Mouse (Mus musculus) heart, adult 2 months (tissue): ENCODE measurements around the gene AI661453. TPM values are rescaled to one million over a fixed set of nuclear protein-coding genes. Genes with fewer than 3 reads are reported as not detected.

ENCODE experiments used
- DNase-seq, 2 experiments: peaks; one replicate each; pipeline ENCODE4 v3.0.0; 2021
- H3K27ac ChIP-seq: fragments of 200-600 bp; 2 replicates; pipeline ENCODE4 v1.8.1; 2022
- H3K27me3 ChIP-seq: fragments of 200-500 bp; 2 replicates; pipeline ENCODE4 v1.6.1; 2012; ENCODE audit warnings: mild to moderate bottlenecking, low read length, inconsistent platforms, mixed read lengths; ENCODE audit not compliant: control insufficient read depth, insufficient read depth
- H3K36me3 ChIP-seq: fragments of 200-500 bp; 2 replicates; pipeline ENCODE4 v1.6.1; 2012; ENCODE audit warnings: low read length, inconsistent platforms; ENCODE audit not compliant: control insufficient read depth, insufficient read depth
- H3K4me1 ChIP-seq: fragments of 200-500 bp; 2 replicates; pipeline ENCODE4 v1.6.1; 2011; ENCODE audit warnings: low read length; ENCODE audit not compliant: control insufficient read depth, insufficient read depth
- H3K4me3 ChIP-seq: fragments of 200-600 bp; 2 replicates; pipeline ENCODE4 v1.8.1; 2022
- H3K79me2 ChIP-seq: fragments of 200-500 bp; replicated peaks from 2 replicates; pipeline ENCODE4 v1.6.1; 2012; ENCODE audit warnings: mild to moderate bottlenecking, inconsistent platforms, low read length, moderate library complexity, mixed read lengths; ENCODE audit not compliant: control insufficient read depth, insufficient read depth
- H3K9ac ChIP-seq: fragments of 200-500 bp; 2 replicates; pipeline ENCODE4 v1.6.1; 2012; ENCODE audit warnings: low read depth, mild to moderate bottlenecking, control low read depth, inconsistent platforms, low read length, mixed read lengths
- CTCF ChIP-seq: fragments of 200-600 bp; IDR thresholded peaks from 2 replicates; pipeline ENCODE4 v1.8.1; 2022; ENCODE audit warnings: antibody characterized with exemption, mild to moderate bottlenecking, moderate library complexity
- EP300 ChIP-seq: fragments of 200-500 bp; IDR thresholded peaks from 2 replicates; pipeline ENCODE4 v1.6.1; 2011; ENCODE audit warnings: low read depth, low read length, control low read depth; ENCODE audit not compliant: insufficient read depth
- POLR2A ChIP-seq: fragments of 200-500 bp; IDR thresholded peaks from 2 replicates; pipeline ENCODE4 v1.6.1; 2011; ENCODE audit warnings: mild to moderate bottlenecking, low read depth, low read length, control low read depth; ENCODE audit not compliant: insufficient read depth
- WGBS: fragments of 180-500 bp; shearing (Covaris S2); methylation state at CpG from one replicate; pipeline ENCODE4 v1.1.7; 2018; 5-methylcytosine and 5-hydroxymethylcytosine counted together
- intact Hi-C: fragments of 180-260 bp; cut with DNase I; formaldehyde crosslinking; loops from one replicate; pipeline ENCODE4 v1.15.1; 2025
- polyA plus RNA-seq: library from polyadenylated mRNA; depleted of rRNA; stranded (reverse); fragments of >200 nt; gene quantifications from 2 replicates; pipeline ENCODE4 v1.2.3, GENCODE M21; 2012
- total RNA-seq, 2 experiments: library from RNA; stranded (reverse); gene quantifications; 2 replicates each; pipeline ENCODE4 v1.2.3; 2021

Gene AI661453
- total and polyA plus RNA-seq, 3 experiments: 1.00 to 1.4 (median 1.2) TPM

- Histone ChIP-seq H3K4me1 (no peaks in the 10 kb centered on the region), H3K27ac (no peak overlapping the region), H3K36me3 (no peaks in the 10 kb centered on the region), H3K27me3 (no peaks in the 10 kb centered on the region), H3K4me3 (no peak overlapping the region), H3K9ac (no peak overlapping the region), H3K79me2 (no peaks in the 10 kb centered on the region)
- intact Hi-C loops: loop anchor here (5.0 kb wide), 1 partner anchor 77 kb away; no protein-coding TSS in a partner anchor
- 61% methylated on average over 1 of the region's 1 CpGs for WGBS
- TF ChIP-seq CTCF: no peak
- no peak for DNase-seq
Measured at GRCm38 (mm10) chr17:47484241-47484921, 48.0 kb downstream of the AI661453 start.

- Histone ChIP-seq H3K4me3 (no peak overlapping the region), H3K36me3 (no peaks in the 10 kb centered on the region), H3K27ac (no peak overlapping the region), H3K27me3 (no peaks in the 10 kb centered on the region), H3K79me2 (no peaks in the 10 kb centered on the region), H3K4me1 (no peaks in the 10 kb centered on the region), H3K9ac (no peak overlapping the region)
- intact Hi-C loops: loop anchor here (5.0 kb wide), 1 partner anchor 78 kb away; no protein-coding TSS in a partner anchor
- TF ChIP-seq CTCF (no peak), EP300 (no peak), POLR2A (no peak)
- DNase-seq: no peak
- 15% methylated on average over 3 of the region's 3 CpGs for WGBS
Measured at GRCm38 (mm10) chr17:47484993-47485392, 48.6 kb downstream of the AI661453 start.

GRCm38 (mm10) chr17:47485791-47486190 lies 49.4 kb downstream of the AI661453 start:
- Histone ChIP-seq H3K4me1 (no peaks in the 10 kb centered on the region), H3K36me3 (no peaks in the 10 kb centered on the region)

GRCm38 (mm10) chr17:47490791-47491190 lies 54.4 kb downstream of the AI661453 start:
- H3K4me1 ChIP-seq: no peaks in the 10 kb centered on the region
- H3K27me3 ChIP-seq: no peaks in the 10 kb centered on the region
- no peak overlapping the region for H3K4me3 ChIP-seq
- TF ChIP-seq CTCF (peak; percentile 37), EP300 (no peak)
- H3K9ac ChIP-seq: no peak overlapping the region
- 77% methylated on average over 9 of the region's 9 CpGs for WGBS
- no peaks in the 10 kb centered on the region for H3K79me2 ChIP-seq
- H3K36me3 ChIP-seq: no peaks in the 10 kb centered on the region
- no peak for DNase-seq
- intact Hi-C loops: no loop called here
- no peak overlapping the region for H3K27ac ChIP-seq

More at GRCm38 (mm10) chr17:47485791-47486190, 49.4 kb downstream of the AI661453 start:
- TF ChIP-seq POLR2A (no peak), EP300 (no peak), CTCF (no peak)
- H3K79me2 ChIP-seq: no peaks in the 10 kb centered on the region
- WGBS: 47% methylated on average over 3 of the region's 3 CpGs
- DNase-seq: no peak
- no peaks in the 10 kb centered on the region for H3K27me3 ChIP-seq
- H3K27ac ChIP-seq: no peak overlapping the region
- no peak overlapping the region for H3K9ac ChIP-seq
- intact Hi-C loops: no loop called here
- H3K4me3 ChIP-seq: no peak overlapping the region

GRCm38 (mm10) chr17:47492731-47493130 lies 56.3 kb downstream of the AI661453 start:
- intact Hi-C loops: no loop called here
- Histone ChIP-seq H3K4me3 (no peak overlapping the region), H3K9ac (no peak overlapping the region), H3K27ac (no peak overlapping the region), H3K4me1 (no peaks in the 10 kb centered on the region), H3K27me3 (no peaks in the 10 kb centered on the region), H3K36me3 (no peaks in the 10 kb centered on the region), H3K79me2 (no peaks in the 10 kb centered on the region)
- WGBS: 70% methylated on average over 6 of the region's 6 CpGs
- TF ChIP-seq POLR2A: no peak
- TF ChIP-seq EP300: no peak
- TF ChIP-seq CTCF: no peak
- no peak for DNase-seq

- H3K4me3 ChIP-seq: no peak overlapping the region
- H3K27ac ChIP-seq: no peak overlapping the region
- no peaks in the 10 kb centered on the region for H3K36me3 ChIP-seq
- 76% methylated on average over 6 of the region's 6 CpGs for WGBS
- TF ChIP-seq POLR2A: no peak
- no peak for TF ChIP-seq EP300
- TF ChIP-seq CTCF: no peak
- no peaks in the 10 kb centered on the region for H3K4me1 ChIP-seq
- DNase-seq: no peak
- intact Hi-C loops: no loop called here
- no peaks in the 10 kb centered on the region for H3K27me3 ChIP-seq
- no peaks in the 10 kb centered on the region for H3K79me2 ChIP-seq
- H3K9ac ChIP-seq: no peak overlapping the region
Measured at GRCm38 (mm10) chr17:47493653-47494052, 57.2 kb downstream of the AI661453 start.
